Mouse (Mus musculus): ENCODE measurements around the gene Tcf7l1.

- TF ChIP-seq POLR2A (IDR thresholded peaks at IDR 0.05; ENCODE audit: borderline replicate concordance, control insufficient read depth, low read depth, low read length) (no peak), CTCF (IDR thresholded peaks at IDR 0.05; ENCODE audit: control insufficient read depth, insufficient read depth, low read length) (peak; percentile 54)
These were observed 122.0 kb downstream of the Tcf7l1 start for GRCm38 (mm10) chr6:72667021-72667420.

All from bone marrow, adult 2 months (tissue).